Comparison of ENCODE assay signal across 19 mouse cellular contexts in the genomic region with DNA sequence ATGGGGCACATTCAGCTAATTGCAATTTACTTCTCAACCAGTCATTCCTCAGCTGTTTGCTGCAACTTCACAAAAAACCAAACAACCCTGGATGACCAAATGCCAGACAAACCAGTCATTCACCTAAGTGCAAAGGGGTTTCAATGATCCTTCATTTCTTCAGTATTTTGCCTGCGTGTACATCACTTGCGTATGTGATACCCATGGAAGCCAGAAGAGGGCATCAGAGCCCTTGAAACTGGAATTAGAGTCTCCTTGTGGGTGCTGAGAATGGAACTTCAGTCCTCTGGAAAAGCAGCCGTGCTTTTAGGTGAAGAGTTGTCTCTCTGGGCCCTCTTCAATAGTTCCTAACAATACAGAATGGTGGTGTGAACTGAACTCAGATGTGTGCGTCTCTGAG. TPM values are rescaled to one million over a fixed set of nuclear protein-coding genes. Genes with fewer than 3 reads are reported as not detected.
"Had no signal": no experiment of that assay in that cellular context is flagged by ENCODE, and none has a peak within 500 bp of the region (broad histone marks: within the 10 kb centered on the region; RNA-seq: fewer than 3 reads in every experiment).

No protein-coding gene starts in this region.

- DNase-seq: kidney, postnatal 36 days; left cerebral cortex, postnatal 4 days; lung, adult 2 months; lung, postnatal 36 days; midbrain, embryonic 14.5 days; thymus, postnatal 14 days had no signal

- H3K27me3 ChIP-seq: liver, embryonic 15.5 days had no signal

- H3K36me3 ChIP-seq: limb, embryonic 13.5 days; liver, embryonic 15.5 days; neural tube, embryonic 12.5 days had no signal

- H3K4me2 ChIP-seq: limb, embryonic 13.5 days; liver, embryonic 11.5 days; liver, embryonic 15.5 days; neural tube, embryonic 12.5 days had no signal

- H3K9me3 ChIP-seq: liver, embryonic 15.5 days; neural tube, embryonic 12.5 days had no signal

- H3K4me3 ChIP-seq: limb, embryonic 13.5 days; liver, embryonic 15.5 days; neural tube, embryonic 12.5 days had no signal

- ATAC-seq: lung, postnatal 0 days had no signal

- H3K9ac ChIP-seq: limb, embryonic 13.5 days; liver, embryonic 15.5 days; neural tube, embryonic 12.5 days had no signal

- H3K27ac ChIP-seq: limb, embryonic 13.5 days; liver, embryonic 15.5 days; neural tube, embryonic 12.5 days; stomach, postnatal 0 days had no signal

- H3K4me1 ChIP-seq: limb, embryonic 13.5 days; liver, embryonic 15.5 days; neural tube, embryonic 12.5 days had no signal

RNA-seq across cellular contexts. Expression of a gene that starts 6.2 kb away (rescaled TPM):
- total RNA-seq: layer of hippocampus, adult 18-20 months; layer of hippocampus, postnatal 14 days; left cerebral cortex, postnatal 10 days; left cerebral cortex, postnatal 4 days; megakaryocyte progenitor cell, adult 5-6 weeks; monocyte, adult 5-6 weeks; neutrophil, adult 5-6 weeks had no signal
- polyA plus RNA-seq: kidney, embryonic 16.5 days; limb, embryonic 13.5 days; liver, embryonic 11.5 days; liver, embryonic 15.5 days; lung, adult 2 months; lung, postnatal 0 days; midbrain, embryonic 14.5 days; neural tube, embryonic 12.5 days; stomach, postnatal 0 days had no signal
